Mouse (Mus musculus): ENCODE results near the gene Borcs5. TPM values are rescaled to one million over a fixed set of nuclear protein-coding genes. Genes with fewer than 3 reads are reported as not detected.
A peak's percentile ranks its signal among the peaks of the same experiment; 100 is the strongest.

Gene Borcs5
- total and polyA plus RNA-seq, 3 experiments, result 8.8 to 19.6 (median 9.1) TPM

DNA sequence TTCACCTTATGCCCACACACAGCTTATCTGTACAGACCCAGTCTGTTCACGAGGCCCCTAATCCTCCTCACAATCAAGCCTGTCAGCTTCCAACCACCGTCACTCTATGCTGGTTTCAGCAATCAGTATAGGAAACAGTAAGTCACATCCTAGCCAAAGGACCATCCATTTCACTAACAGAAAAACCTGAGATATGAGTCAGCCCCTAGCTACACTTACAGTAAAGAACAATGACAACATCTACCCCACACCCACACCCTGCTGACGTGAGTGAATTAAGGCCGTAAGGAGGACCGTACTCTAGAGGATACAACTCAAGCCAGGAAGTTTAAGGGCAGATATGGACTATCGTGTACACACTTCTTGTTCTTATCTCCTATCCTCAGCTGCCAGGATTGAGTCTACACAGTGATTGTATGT is 76.9 kb downstream of the Borcs5 start:
- peaks cover 65% of the 10 kb centered on the region for H3K36me3 ChIP-seq (replicated peaks)
- peak overlapping the region; percentile 36; the same call in 1 of the 2 replicates for H3K4me3 ChIP-seq (ENCODE audit: low read depth, low read length)
- DNase-seq (ENCODE audit: low spot score) (peak; percentile 48), ATAC-seq (ENCODE audit: extremely low read depth, insufficient number of reproducible peaks, low FRiP score, poor library complexity, severe bottlenecking) (peak; percentile 84)
- no peaks in the 10 kb centered on the region; the same call in 1 of the 2 replicates for H3K27me3 ChIP-seq (ENCODE audit: insufficient read depth, low read length)
- no peak for TF ChIP-seq GATA2 (IDR thresholded peaks at IDR 0.05; ENCODE audit: borderline replicate concordance, low read depth, low read length)
- peak; percentile 81 for TF ChIP-seq TAL1 (conservative IDR thresholded peaks at IDR 0.05; ENCODE audit: low read depth, low read length)
- H3K4me1 ChIP-seq (ENCODE audit: insufficient read depth, low read depth, low read length), result peaks cover 80% of the 10 kb centered on the region
- H3K9me3 ChIP-seq (replicated peaks), result no peaks in the 10 kb centered on the region

DNA sequence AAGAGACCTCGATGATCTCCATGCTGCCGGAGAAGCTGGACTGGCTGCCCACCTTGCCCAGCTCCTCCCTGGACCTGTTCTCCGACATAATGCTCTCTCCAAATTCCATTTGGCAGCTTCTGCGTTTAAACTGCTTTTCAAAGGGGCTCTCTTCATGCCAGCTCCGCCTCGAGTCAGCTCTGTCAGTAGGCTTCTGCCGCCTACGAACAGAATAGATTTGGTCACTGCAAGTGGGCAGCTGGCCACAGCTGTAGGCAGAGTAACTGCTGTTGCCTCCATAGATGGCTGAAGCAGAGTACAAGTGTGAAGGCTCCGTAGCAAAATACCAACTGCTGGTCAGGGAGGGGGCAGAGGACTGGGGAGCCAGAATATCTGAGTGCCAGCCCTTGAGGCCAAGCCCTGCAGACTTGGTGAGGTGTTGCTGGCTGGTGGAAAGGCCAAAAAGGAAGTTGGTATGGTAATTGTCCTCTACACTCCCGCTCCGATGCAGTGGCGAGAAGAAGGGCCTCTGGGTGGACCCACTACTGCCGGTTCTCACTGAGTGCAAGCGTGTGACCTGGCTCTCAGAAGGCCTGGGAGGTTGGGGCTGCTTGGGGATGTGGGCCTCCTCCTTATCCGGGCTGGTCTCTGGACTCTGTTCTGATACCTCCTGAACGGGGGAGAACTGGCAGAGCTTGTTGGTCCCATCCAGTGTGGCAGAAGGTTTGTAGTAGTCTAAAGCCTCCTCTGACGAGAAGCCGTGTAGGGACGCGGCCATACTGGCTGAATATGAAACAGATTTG is 78.8 kb downstream of the Borcs5 start:
- DNase-seq (ENCODE audit: low spot score), result no peak
- Histone ChIP-seq H3K4me1 (ENCODE audit: insufficient read depth, low read depth, low read length) (peaks cover 63% of the 10 kb centered on the region), H3K9me3 (replicated peaks) (no peaks in the 10 kb centered on the region), H3K36me3 (replicated peaks) (peaks cover 68% of the 10 kb centered on the region), H3K27me3 (ENCODE audit: insufficient read depth, low read length) (no peaks in the 10 kb centered on the region; the same call in 1 of the 2 replicates), H3K4me3 (ENCODE audit: low read depth, low read length) (no peak overlapping the region)
- TF ChIP-seq TAL1 (conservative IDR thresholded peaks at IDR 0.05; ENCODE audit: low read depth, low read length), result no peak
- TF ChIP-seq CTCF (IDR thresholded peaks at IDR 0.05; ENCODE audit: low read depth, low read length), result no peak
- ATAC-seq (ENCODE audit: extremely low read depth, insufficient number of reproducible peaks, low FRiP score, poor library complexity, severe bottlenecking), result no peak

DNA sequence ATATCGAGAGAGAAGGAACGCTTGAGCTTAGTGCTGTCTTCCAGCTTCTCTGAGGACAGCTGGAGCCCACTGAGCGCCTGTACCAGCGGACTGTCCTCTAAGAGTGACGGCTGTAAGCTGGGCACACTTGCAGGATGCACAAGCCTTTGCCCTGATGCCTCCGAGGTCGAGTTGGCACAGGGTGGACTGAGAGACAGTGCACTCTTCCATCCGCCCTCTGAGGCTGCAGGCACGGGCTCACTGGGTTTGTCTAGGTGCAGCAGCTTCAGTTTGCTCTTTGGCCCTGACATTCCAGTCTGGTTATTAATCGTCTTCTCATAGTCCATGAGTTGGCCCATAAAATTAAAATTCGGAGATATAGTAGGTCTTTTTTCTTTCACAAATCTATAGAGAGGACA is 79.4 kb downstream of the Borcs5 start:
- Histone ChIP-seq H3K4me3 (ENCODE audit: low read depth, low read length) (no peak overlapping the region), H3K9me3 (replicated peaks) (no peaks in the 10 kb centered on the region), H3K4me1 (ENCODE audit: insufficient read depth, low read depth, low read length) (peaks cover 58% of the 10 kb centered on the region), H3K36me3 (replicated peaks) (peaks cover 73% of the 10 kb centered on the region), H3K27me3 (ENCODE audit: insufficient read depth, low read length) (no peaks in the 10 kb centered on the region; the same call in 1 of the 2 replicates)
- DNase-seq (ENCODE audit: low spot score) (no peak), ATAC-seq (ENCODE audit: extremely low read depth, insufficient number of reproducible peaks, low FRiP score, poor library complexity, severe bottlenecking) (no peak)
- no peak for TF ChIP-seq TAL1 (conservative IDR thresholded peaks at IDR 0.05; ENCODE audit: low read depth, low read length)
- no peak for TF ChIP-seq POLR2AphosphoS5 (IDR thresholded peaks at IDR 0.05; ENCODE audit: insufficient replicate concordance, low read depth, low read length)
- TF ChIP-seq GATA1 (IDR thresholded peaks at IDR 0.05; ENCODE audit: borderline replicate concordance, low read length), result no peak
- TF ChIP-seq CTCF (IDR thresholded peaks at IDR 0.05; ENCODE audit: low read depth, low read length), result no peak
- no peak for TF ChIP-seq GATA2 (IDR thresholded peaks at IDR 0.05; ENCODE audit: borderline replicate concordance, low read depth, low read length)

DNA sequence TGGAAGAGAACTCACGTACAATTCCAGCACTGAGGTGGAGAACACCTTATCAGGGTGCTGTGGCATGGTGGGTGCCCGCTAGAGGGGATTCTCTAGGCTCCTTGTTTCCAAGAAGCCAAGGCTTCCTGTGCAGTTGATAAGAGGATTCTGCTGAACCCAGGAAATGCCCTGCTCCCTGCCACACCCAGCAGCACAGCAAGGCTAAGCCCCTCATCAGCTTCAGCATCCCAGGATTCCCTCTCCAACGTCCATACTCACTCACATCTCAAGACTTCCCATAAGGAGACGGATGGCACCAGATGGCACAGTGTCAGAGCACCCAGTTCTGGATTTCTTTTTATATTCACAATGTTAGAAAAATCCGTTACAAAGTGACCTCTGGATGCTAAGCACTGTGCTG is 79.8 kb downstream of the Borcs5 start:
- peaks cover 78% of the 10 kb centered on the region for H3K36me3 ChIP-seq (replicated peaks)
- DNase-seq (ENCODE audit: low spot score), result no peak
- TF ChIP-seq GATA2 (IDR thresholded peaks at IDR 0.05; ENCODE audit: borderline replicate concordance, low read depth, low read length) (no peak), GATA1 (IDR thresholded peaks at IDR 0.05; ENCODE audit: borderline replicate concordance, low read length) (no peak), TAL1 (conservative IDR thresholded peaks at IDR 0.05; ENCODE audit: low read depth, low read length) (no peak), CTCF (IDR thresholded peaks at IDR 0.05; ENCODE audit: low read depth, low read length) (no peak), POLR2AphosphoS5 (IDR thresholded peaks at IDR 0.05; ENCODE audit: insufficient replicate concordance, low read depth, low read length) (no peak)

DNA sequence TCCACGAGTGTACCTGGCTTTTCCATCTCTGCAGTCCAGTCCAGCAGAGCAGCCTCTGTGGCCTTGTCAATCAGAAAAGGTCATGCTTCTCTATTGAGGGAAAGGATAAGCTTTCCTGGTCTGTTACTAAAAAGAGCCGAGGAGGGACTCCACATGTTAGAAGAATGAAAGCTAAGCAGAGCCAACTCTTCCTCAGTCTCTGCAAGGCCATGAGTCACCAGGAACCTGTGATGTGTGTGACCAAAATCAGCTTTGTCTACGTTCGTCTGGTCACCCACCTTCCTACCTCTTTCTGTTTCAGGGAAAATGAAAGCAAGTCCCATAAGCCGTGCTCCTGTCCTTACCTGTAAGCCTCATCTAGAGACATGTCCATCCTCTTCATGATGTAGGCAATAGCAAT is 80.8 kb downstream of the Borcs5 start:
- TF ChIP-seq GATA1 (IDR thresholded peaks at IDR 0.05; ENCODE audit: borderline replicate concordance, low read length), result no peak
- ATAC-seq (ENCODE audit: extremely low read depth, insufficient number of reproducible peaks, low FRiP score, poor library complexity, severe bottlenecking), result no peak
- no peaks in the 10 kb centered on the region; the same call in 1 of the 2 replicates for H3K27me3 ChIP-seq (ENCODE audit: insufficient read depth, low read length)
- H3K4me3 ChIP-seq (ENCODE audit: low read depth, low read length), result no peak overlapping the region
- DNase-seq (ENCODE audit: low spot score), result no peak
- H3K36me3 ChIP-seq (replicated peaks), result peaks cover 77% of the 10 kb centered on the region
- no peaks in the 10 kb centered on the region for H3K9me3 ChIP-seq (replicated peaks)
- peaks cover 43% of the 10 kb centered on the region for H3K4me1 ChIP-seq (ENCODE audit: insufficient read depth, low read depth, low read length)

More for the DNA sequence above, 79.8 kb downstream of the Borcs5 start:
- H3K27me3 ChIP-seq (ENCODE audit: insufficient read depth, low read length), result no peaks in the 10 kb centered on the region; the same call in 1 of the 2 replicates
- no peak for ATAC-seq (ENCODE audit: extremely low read depth, insufficient number of reproducible peaks, low FRiP score, poor library complexity, severe bottlenecking)
- H3K4me3 ChIP-seq (ENCODE audit: low read depth, low read length), result no peak overlapping the region
- peaks cover 53% of the 10 kb centered on the region for H3K4me1 ChIP-seq (ENCODE audit: insufficient read depth, low read depth, low read length)
- H3K9me3 ChIP-seq (replicated peaks), result no peaks in the 10 kb centered on the region

DNA sequence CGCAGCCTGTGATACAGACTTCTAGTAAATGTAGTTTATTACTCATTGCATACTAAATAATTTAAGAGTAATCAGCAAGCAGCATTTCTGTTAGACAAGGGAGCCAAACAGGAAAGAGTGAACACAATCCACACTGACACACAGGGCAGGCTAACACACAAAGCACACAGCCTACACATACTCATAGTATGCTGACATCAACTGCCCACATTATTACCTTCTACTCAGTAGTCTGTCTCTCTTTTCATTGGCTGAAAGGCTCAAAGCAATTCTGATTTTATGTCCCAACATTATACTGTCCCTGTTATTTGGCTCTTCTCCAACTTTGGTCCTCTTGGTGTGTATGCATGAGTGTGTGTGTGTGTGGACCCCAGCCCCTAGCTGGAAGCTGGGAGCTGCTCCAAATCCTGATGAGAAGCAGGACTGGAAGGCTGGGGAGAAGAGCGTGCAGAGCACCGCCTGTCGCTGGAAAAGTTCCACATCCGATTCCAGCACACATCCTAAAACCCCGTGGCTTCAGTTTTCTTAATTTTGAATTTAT is 82.5 kb downstream of the Borcs5 start:
- peaks cover 86% of the 10 kb centered on the region for H3K36me3 ChIP-seq (replicated peaks)
- H3K27me3 ChIP-seq (ENCODE audit: insufficient read depth, low read length), result no peaks in the 10 kb centered on the region; the same call in 1 of the 2 replicates
- H3K4me3 ChIP-seq (ENCODE audit: low read depth, low read length), result no peak overlapping the region
- ATAC-seq (ENCODE audit: extremely low read depth, insufficient number of reproducible peaks, low FRiP score, poor library complexity, severe bottlenecking), result no peak
- no peak for TF ChIP-seq POLR2AphosphoS5 (IDR thresholded peaks at IDR 0.05; ENCODE audit: insufficient replicate concordance, low read depth, low read length)
- TF ChIP-seq TAL1 (conservative IDR thresholded peaks at IDR 0.05; ENCODE audit: low read depth, low read length), result no peak
- no peak for TF ChIP-seq CTCF (IDR thresholded peaks at IDR 0.05; ENCODE audit: low read depth, low read length)
- no peak for TF ChIP-seq GATA1 (IDR thresholded peaks at IDR 0.05; ENCODE audit: borderline replicate concordance, low read length)
- TF ChIP-seq GATA2 (IDR thresholded peaks at IDR 0.05; ENCODE audit: borderline replicate concordance, low read depth, low read length), result no peak
- no peaks in the 10 kb centered on the region for H3K9me3 ChIP-seq (replicated peaks)
- DNase-seq (ENCODE audit: low spot score), result no peak
- H3K4me1 ChIP-seq (ENCODE audit: insufficient read depth, low read depth, low read length), result peaks cover 26% of the 10 kb centered on the region

Measured in G1E (cell line).